Mouse (Mus musculus): ENCODE measurements around the gene Nvl. TPM values are rescaled to one million over a fixed set of nuclear protein-coding genes. Genes with fewer than 3 reads are reported as not detected.

Gene Nvl
- 10 to 100 TPM; 15.7 to 17.6 TPM for total RNA-seq (2023)

DNA sequence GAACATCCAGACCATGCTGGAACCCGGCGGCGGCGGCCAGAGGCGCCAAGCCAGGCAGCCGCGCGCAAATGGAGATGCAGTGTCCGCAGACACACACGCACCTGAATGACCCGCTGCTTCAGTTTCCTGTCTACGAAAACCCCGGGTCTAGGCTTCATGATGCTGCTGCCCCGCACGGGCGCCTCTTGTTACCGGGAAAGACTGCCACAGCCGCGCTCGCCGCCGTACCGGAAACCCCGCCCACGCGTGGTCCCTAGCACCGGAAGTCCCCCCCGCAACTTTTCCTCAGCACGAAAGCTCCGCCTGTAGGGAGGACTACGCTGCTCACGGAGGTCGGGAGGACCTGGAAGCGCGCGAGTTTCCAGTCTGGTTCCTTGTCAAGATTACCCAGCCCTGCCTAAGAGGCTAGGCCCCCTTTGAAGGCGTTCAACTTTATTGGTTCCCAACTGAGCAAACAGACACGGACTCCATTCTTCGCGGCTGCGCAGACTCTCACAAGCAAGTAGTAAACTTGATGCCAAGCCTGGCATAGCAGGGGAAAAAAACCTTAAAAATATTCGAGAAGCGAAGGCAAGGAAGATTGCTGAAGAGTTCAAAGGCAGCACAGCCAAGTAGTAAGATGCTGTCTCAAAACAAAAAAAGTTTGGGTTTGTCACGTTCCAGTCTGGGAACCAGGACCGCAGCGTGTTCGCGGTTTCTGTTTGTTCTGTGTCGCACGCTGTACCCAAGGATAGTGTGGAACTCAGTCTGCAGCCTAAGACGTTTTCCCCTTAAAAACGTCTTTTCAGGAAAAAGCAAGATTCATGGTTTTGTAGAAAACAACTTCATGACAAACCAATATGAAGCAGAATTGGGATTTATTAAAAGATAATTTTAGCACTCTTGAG lies at the start of gene Nvl, which contains the start of gene Cnih4:
Nvl (minus strand) TSS at position 255 of the 887 bp plus-strand sequence.
Cnih4 (plus strand) TSS at position 744 of the 887 bp plus-strand sequence.

GRCm38 (mm10) chr1:181050937-181051336 lies 93.1 kb downstream of the Nvl start, which contains the start of gene 9130409I23Rik:
TSS of gene 9130409I23Rik (plus strand) at chr1:181051237.

Other genes with a start within 250 kb of the Nvl start
- gene Pycr2, start 239.9 kb downstream of the Nvl start, total RNA-seq (2023), result 10 to 100 TPM; 17.2 to 18.5 TPM
- gene Lefty1, start 209.2 kb downstream of the Nvl start, total RNA-seq (2023), result 1 to 10 TPM in 1 of 2 experiments, under 1 TPM in 1; 0.79 to 1.1 TPM
- gene Tmem63a, start 201.9 kb downstream of the Nvl start, total RNA-seq (2023), result 10 to 100 TPM; 35.2 to 39.9 TPM
- 10 to 100 TPM; 22.5 to 26.0 TPM for gene Ephx1, start 123.3 kb downstream of the Nvl start, total RNA-seq (2023)
- not detected for gene 9130409I23Rik, start 93.0 kb downstream of the Nvl start, total RNA-seq (2023)
- 10 to 100 TPM; 39.0 to 42.5 TPM for gene Cnih4, start 489 bp upstream of the Nvl start, total RNA-seq (2023)
- 100 to 1,000 TPM; 242 to 254 TPM for gene Wdr26, start 67.8 kb upstream of the Nvl start, total RNA-seq (2023)
- gene Cnih3, start 208.4 kb upstream of the Nvl start, total RNA-seq (2023), result not detected

All from monocyte, adult 59 days (primary cell).